Mouse (Mus musculus) heart, adult 8-10 months (tissue): ENCODE data around the gene Sash1. TPM values are rescaled to one million over a fixed set of nuclear protein-coding genes. Genes with fewer than 3 reads are reported as not detected.

ENCODE experiments used
- DNase-seq: peaks from one replicate; pipeline ENCODE4 v3.0.0; 2022; ENCODE audit warnings: low spot score
- total RNA-seq, 4 experiments: library from RNA; stranded (reverse); gene quantifications; 2 replicates each; pipeline ENCODE4 v1.2.4; 2022

The Sash1 gene
- total RNA-seq, 4 experiments from 2014 or later = 22.3 to 26.1 (median 24.0) TPM

DNA sequence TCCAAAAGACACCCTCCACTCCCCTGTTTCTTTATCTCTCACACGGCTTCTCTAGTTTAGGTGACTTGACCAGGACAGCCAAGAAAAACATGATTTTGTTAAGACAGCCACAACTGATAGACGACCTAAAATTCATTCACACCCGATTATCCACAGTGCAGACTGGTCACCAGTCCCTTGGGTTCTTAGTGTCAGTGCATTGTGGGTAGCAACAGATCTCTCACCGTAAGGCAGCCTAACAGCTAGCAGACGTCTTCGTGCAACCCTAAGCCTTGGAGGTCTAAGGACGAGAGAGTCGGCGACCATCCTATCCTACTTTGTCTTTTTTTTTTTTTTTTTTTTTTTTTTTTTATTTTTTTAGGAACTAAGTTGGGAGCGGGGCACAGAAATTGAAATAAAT, 34.2 kb downstream of the Sash1 start:
- DNase-seq = no peak

DNA sequence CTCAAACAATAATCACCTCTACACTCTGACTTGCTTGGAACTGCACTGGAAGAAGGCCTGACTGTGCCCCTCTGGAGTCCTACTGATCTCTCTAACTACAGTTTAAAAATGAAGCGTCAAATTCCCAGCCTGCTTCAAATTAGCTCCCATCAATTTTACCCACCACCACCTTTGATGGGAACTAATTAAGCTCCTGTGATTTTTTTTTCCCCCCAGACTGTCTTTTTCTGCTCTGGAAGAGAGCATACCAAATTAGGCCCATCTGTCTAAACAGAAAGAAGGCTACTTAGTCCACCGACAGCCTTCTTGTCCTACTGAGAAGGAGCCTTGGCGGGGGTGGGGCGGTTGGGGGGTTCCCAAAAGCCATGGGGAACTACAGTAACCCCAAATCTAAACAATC, 37.9 kb downstream of the Sash1 start:
- no peak for DNase-seq

DNA sequence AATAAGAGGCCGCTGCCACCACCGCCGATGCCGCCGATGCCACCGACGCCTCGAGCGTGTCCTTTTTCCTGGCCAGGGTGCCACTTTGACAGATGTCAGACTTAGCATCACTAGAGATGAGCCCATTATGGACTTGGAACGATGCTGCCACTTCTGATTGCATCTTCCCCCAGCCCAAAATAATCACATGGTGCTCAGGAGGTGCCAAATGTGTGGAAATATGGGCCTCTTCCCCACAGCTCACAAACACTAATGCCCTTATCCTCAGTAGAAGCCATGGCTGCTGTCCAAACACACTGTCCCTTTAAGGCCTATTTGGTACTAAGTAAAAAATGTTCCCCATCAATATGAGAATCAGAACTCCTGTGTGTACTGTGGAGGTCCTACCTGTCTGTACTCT, 39.6 kb downstream of the Sash1 start:
- no peak for DNase-seq

DNA sequence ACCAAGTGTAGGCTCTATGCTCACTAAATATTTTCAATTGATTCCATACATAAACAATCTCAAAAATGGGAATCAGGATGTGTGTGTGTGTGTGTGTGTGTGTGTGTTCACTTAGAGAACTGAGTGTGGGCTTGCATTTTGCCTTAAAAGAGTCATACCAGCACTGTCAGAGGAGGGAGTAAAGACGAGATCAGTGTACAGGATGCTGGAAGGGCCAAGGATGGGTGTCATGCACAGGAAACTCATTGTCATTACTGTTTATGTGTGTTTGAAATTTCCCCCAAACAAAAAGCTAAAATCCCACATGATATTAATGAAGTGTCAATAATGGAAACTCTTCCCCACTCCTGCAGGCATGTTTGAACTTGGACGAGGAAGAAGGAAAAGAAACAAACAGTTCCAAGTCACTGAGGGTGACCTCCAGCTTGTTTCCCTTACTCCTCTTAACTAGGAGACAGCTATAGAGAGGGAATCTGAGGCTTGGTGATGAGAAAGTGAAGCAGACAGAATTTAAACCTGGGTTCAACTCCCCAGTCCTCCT, 40.6 kb downstream of the Sash1 start:
- no peak for DNase-seq

DNA sequence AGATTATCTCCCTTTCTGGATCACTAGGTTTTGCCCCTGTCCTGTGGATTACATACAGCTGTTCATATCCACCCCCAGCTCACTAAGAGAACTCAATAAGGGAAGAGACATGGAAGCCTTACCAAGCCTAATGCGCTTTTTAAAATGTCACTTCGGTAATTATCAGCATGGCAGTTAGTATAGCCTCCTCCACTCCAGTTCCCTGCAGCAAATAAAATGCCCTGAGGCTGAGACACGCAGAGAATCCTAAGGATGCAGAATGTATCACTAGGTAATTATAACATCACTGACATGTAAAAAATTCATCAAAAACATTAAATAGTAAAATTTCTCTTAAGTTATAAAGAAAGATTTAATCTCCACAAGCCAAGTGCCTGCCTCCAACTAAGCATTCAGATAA, 45.9 kb downstream of the Sash1 start:
- DNase-seq = no peak

DNA sequence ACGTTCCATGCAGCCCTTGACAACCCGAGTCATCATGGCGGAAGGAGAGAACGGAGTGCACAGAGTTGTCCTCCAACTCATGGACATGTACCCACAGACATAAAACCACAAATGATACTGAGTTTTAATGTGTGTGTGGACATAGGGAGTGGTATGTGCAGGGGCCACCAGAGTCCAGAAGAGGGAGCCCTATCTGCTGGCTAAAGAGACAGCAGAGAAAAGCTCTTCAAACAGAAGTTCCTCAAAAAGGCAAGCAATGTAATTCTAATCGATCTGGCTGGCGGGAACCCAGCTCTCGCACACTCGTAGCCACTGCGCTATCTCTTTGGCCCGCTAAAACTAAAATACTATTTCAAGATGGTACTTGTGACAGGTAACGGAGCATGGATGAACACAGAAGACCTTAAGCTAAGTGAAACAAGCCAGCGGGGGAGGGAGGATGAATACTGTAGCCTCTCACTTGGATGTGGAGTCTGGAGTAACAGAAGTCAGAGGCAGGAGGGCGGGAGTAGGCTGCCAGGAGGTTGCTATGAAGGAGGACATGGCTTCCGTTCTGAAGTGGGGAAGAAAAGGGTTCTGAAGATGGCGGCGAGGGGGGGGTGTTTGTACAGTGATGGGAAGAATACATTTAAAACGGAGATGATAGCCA, 51.9 kb downstream of the Sash1 start:
- DNase-seq = no peak

DNA sequence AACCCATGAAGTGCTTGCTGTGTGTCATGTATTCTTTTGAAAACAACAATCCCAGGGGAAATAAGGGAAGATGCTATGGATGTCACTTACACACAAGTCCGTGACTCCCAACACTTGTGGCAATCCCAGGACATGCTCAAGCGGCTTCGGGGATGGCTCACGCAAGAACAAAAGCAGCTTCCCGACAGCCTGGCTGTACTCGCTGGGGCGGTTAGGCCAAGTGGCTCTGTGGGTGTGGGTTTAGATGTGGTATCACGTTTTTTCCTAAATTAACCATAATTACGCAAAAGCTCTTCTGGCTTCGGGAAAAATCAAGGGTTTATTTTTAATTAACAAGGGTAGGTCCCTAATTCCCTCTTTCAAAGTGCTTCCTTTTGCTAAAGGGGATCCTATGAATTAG, 59.6 kb downstream of the Sash1 start:
- DNase-seq = no peak

DNA sequence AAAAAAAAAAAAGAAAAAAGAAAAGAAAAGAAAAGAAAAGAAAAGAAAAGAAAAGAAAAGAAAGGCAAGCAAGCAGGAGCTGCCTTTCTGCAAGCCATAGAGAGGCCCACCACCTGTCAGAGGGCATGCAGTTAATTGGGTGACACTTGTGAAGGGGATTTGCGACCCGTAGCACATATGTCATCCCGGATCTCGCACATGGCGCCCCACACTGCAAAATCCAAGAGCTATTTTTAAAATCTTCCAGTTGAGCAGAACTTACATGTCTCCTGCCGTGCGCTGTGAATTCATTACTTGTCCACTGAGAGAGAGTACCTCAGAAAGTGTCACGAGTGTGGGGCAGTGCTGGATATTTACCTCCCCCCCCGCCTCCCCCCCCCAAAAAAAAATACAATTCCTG, 60.0 kb downstream of the Sash1 start:
- DNase-seq = no peak

DNA sequence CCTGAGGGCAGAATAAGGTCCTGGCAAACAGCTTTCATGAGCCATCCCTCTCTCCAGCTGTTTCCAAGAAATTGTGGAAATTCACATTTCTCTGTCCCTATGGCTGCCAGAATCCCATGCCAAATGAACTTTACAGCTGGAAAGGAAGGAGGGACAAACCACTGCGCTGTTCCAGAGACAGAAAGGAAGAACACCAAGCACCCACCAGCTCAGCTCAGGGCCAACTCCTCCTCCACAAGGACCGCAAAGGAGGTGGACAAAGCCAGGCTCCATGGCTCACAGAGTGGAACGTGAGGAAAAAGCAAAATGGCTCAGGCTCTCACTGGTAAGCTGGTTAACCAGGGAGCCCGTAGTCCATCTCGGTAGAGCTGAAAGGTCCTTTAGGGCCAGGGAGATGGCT, 67.8 kb downstream of the Sash1 start:
- peak; percentile 59 for DNase-seq

DNA sequence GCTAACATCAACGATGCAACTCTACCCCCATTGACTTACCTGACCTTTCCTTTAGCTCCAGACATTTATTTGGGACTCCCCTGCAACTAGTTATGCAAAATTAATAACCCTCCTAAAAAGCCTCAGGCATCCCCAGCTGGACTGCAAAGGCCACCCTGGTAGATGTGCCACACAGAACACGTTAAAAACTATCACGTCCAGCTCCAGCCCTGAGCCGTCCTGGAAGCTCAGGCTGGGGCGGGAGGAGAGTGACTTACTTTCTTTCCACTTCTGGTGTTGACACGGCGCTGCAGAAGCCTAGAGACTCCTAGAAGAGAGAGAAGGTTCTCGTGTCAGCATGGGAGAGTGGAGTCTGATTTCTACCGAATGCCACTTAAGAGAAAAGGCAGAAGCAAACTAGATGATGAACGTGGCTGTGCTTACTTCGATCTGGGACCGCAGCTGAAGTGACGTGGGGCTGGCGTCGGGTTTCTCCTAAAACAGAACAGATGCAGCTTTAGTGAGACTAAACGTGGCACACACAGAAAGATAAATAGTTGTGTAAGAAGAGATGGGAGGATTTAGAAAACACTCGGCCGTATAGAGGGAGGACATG, 71.8 kb downstream of the Sash1 start:
- DNase-seq = no peak

DNA sequence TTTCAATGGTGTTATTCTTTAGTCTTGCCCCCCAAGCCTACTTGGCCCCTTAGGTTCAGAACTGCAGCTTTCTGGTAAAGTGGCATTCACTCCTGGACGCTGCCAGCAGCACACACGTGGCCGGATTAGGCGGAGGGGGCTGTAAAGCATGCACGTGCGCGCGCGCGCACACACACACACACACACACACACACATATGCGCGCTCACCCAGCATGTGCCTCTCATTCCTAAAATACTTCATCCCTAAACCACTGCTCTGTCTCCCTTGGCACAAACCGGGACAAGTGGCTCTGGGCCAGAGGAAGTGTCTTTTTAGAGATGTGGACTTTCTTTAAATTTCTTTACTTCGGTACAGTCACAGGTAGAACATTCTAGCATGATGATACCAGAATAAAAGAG, 72.6 kb downstream of the Sash1 start:
- no peak for DNase-seq

DNA sequence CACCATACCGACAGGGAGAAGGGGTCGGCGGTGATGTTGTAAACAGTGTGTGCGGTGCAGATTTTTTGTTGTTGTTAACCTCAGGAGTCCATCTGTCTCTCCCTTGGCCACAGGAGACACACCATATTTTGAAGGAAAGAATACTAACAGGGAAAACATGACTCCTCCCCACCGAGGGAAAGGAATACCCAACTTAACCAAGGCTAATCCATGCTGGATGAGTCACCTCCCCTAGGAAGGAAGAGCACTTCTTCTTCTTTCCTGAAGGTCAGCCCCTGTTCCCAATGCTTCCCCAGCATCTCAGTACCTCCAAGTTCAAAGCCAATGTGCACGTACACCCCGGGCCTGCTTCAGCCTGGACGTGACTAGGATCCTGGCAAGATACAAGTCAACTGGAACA, 73.1 kb downstream of the Sash1 start:
- DNase-seq = no peak

DNA sequence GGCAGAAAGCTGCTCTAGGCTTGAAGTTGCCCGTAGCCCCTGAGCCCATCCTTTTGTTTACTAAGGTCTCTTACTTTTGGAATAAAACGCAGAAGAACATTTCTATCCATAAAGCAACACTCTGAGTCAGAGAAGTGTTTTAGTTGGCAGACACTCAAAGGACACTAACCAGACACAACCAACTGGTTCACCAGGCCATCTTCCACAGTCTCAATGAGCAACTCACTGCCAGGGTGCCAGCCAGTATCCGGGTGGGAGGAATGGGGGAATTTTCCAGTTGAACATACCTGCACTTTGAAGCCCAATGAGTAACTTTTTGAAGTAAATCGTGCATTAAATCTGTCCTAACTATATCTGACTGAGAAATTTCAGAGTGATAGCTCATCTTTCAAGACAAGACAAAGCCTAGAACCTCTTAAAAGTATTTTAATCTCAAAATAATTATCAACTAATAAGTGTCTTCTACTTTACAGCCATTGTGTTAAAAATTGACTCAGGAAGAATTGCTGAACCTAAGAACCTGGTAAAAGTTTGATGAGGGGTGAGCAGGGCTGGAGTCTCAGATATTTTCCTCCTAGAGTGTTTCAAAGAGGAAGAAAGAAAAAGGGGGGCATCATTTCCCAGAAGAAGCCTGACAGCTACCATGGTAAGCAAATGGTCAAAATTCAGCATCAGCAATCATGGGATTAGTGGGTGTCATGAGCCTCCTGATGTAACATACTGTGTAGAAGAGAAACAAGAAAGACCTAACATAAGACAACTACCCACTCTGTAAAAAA, 74.4 kb downstream of the Sash1 start:
- DNase-seq = no peak

DNA sequence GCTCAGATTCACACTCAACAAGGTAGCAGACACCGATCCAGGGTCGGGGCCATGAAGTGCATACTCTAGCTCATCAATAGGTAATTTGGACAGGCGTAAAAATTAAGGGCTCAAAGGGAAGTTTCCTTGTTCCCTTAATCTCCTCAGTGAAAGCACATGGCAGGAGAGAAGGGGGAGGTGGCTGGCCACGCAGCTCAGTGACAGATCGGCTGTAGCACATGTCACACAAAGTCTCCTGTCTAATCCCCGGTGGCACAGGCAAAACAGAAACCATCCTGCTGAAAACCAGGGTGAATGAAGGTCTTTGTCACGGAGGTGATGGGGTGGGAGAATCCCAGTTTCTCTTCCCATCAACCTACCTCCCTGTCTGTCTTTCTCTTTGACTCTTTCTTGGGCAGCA, 75.4 kb downstream of the Sash1 start:
- DNase-seq = no peak

DNA sequence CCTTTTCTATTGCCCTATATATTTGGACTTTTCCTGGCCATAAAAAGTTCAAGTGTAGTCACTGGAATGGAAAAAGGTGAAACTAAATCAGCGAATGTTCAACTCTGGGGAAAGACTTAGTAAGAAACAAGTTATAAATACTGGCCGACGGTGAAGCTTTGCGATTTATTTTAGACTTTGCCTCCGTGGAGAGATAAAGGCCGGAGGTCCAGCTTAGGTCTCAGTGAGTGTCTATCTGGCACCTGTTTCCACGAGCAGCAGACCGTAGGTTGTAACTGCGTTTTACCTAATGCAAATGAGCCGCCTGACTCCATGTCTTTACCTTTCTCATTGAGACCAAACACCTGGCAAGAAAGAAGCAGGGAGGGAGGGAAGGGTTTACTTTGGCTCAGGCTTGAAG, 77.5 kb downstream of the Sash1 start:
- DNase-seq = no peak

DNA sequence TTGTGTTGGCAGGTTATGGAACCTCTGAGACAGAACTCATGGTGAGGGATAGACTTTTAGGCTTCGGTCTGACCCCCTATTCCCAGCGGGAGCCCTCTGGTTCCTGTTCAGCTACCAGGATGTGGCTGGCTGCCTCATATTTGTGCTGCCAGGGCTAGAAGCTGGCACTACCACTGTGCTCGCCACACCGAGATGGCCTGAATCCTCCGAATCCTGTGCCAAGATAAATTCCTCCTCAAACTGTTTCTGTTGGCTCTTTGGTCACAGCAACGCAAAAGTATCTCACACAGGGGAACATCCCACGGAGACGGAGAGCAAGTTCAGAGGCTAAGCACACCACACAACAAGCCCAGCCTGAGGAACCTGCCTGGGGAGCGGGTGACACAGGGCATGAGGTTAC, 78.3 kb downstream of the Sash1 start:
- no peak for DNase-seq

DNA sequence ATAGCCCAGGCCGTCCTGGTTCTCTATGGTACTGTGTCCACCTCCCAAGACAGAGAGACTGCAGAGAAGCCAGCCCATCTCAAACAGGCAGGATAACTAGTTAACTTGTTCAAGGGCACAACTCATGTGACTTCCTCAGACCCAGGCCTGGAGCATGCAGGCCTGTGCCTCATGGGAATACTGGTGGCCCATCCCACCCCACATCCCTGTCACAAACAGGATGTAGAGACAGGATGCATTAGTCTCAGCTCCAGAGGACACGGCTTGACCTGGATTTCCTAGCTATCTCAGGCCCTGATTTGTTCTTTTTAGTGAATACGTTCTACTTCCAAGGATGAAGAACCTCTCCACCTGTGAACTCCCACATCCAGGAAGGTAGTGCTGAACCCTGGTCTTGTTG, 80.5 kb downstream of the Sash1 start:
- peak; percentile 83 for DNase-seq

DNA sequence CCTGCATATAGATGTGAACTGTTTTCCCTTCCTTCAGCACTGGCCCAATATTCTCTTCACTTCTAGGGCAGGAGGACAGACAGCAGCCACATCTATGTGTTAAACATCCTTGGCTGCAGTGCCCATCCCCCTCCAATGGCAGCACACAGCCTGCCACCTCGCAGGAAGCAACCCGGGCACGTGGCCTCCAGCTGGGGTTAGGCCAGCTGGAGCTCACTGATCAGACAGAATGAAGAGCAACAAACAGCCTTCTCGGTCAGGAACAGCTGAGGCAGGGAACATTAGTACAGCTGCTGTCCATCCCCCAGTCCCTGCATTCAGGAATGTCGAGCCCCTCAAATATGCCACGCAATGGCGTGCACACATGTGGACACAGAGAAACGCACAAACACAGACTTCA, 81.6 kb downstream of the Sash1 start:
- DNase-seq = peak; percentile 36

DNA sequence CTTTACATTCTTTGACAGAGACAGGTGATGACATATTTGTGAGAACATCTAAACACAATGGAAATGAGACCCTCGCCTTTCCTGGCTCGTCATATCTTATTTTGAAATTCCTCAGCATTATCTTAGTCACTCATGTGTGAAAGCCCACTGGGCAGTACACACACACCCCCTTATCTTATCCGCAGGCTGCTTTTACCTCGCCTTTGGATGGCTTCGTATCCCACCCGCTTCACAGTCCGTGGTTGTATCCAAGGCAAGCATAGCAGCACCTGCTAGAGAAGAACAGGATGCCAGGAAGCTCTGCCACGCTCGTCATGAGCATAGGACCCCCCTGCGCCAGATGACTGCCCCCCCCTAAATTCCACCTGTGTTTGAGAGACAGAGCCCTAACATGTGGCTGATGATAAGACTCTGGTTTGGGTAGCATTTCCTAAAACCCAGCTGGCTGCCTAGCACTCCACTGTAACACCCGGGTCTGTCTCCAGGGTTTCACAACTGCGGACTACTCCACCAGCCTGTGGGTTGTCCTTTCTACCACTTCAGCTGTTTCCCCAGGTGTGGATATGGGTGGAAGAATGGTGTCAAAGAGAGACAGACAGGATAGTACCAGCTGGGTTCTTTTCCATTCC, 84.0 kb downstream of the Sash1 start:
- no peak for DNase-seq

DNA sequence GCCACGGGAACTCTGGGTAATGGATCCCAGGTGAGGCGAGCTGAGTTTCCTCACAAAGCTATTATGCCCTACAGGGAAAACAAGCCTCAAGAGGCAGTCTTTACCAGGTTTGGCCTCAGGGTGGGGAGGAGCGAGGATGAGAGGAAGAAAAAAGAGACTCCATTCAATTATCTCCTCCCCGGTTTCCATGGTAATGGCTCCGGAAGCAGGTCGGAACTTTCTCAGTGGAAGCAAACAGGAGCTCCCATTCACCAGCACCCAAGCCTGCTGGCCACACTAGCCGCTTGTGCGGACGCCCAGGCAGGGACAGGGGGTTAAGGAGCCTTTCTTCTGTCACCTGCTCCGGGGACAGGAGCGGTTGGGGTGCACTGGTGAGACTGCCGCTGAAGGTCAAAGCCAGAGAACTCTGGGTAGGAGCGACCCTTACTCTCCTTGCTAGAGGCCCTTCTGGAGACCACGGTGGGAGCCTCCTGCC, 84.7 kb downstream of the Sash1 start:
- DNase-seq = no peak

DNA sequence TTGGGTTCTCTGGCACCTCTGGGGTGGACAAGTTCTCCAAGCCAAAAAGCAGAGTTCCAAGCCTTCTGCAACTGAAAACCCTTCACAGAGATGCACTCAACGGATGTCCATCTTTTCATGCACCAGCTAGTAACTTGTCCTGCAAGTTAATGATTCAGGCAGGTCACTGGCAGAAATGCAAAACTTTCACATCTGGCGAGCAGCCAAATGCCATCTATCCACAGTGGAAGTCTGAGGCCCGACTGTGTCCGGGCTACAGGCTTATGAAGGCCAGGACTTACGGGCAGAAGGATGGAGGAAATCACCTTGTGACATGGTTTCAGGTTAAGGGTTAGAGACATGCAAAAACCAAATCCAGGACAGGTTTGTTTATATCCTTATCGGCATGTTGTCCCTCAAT, 88.0 kb downstream of the Sash1 start:
- DNase-seq = no peak

DNA sequence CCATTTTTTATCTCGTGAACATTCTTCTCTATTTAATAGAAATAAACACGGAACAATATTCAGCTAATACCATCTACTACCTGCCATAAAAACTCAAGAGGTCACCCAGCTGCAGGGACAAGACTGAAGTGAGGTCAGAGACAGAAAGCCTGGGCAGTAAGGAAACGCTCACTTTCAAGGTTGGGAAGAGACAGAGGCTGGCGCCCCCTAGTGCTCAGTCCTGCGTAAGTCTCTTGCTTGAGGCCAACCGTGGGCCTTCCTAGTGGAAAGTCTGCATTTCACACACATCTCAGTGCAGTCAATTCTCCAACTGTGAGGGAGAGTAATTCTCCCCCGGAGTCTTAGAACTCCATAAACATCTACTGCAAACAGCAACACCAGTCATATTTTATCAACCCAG, 90.5 kb downstream of the Sash1 start:
- peak; percentile 76 for DNase-seq
